Mouse (Mus musculus): Measurements from ENCODE around the gene Med6. TPM values are rescaled to one million over a fixed set of nuclear protein-coding genes. Genes with fewer than 3 reads are reported as not detected.

Med6 gene
- total RNA-seq (2021): 10 to 100 TPM; 24.4 to 26.9 TPM

- intact Hi-C loops (cut with DNase I): loop anchor here (1.0 kb wide), 2 partner anchors 63 to 111 kb away; partner anchors contain the start of genes Gm20498 and Synj2bp
- peak; percentile 86 to 95 for DNase-seq (ENCODE audit: low spot score in 2 of 2)
Observed at GRCm38 (mm10) chr12:81594902-81595671, at the start of gene Med6. TSS of gene Med6 (minus strand) at chr12:81595008.

- no peak for DNase-seq (ENCODE audit: low spot score in 2 of 2)
- intact Hi-C loops (cut with DNase I): no loop called here
Observed at GRCm38 (mm10) chr12:81642361-81643082, 47.7 kb upstream of the Med6 start.

GRCm38 (mm10) chr12:81640656-81641055 lies 45.8 kb upstream of the Med6 start:
- intact Hi-C loops (cut with DNase I): no loop called here
- no peak for DNase-seq (ENCODE audit: low spot score in 2 of 2)

- no peak for DNase-seq (ENCODE audit: low spot score in 2 of 2)
- intact Hi-C loops (cut with DNase I): no loop called here
Observed at GRCm38 (mm10) chr12:81633246-81633645, 38.4 kb upstream of the Med6 start.

GRCm38 (mm10) chr12:81631661-81632401 lies 37.0 kb upstream of the Med6 start:
- intact Hi-C loops (cut with DNase I): loop anchor here (2.0 kb wide), 1 partner anchor 149 kb away; the partner anchor contains the start of gene Map3k9
- DNase-seq (ENCODE audit: low spot score in 2 of 2): peak; percentile 48 to 61

- intact Hi-C loops (cut with DNase I): loop anchor here (2.0 kb wide), 1 partner anchor 150 kb away; the partner anchor contains the start of gene Map3k9
- DNase-seq (ENCODE audit: low spot score in 2 of 2): peak; percentile 60 to 62
Observed at GRCm38 (mm10) chr12:81630915-81631660, 36.3 kb upstream of the Med6 start, which contains the start of gene Ttc9. TSS of gene Ttc9 (plus strand) at chr12:81631249.

GRCm38 (mm10) chr12:81630520-81630914 lies 35.7 kb upstream of the Med6 start:
- DNase-seq (ENCODE audit: low spot score in 2 of 2): peak; percentile 72 to 83
- intact Hi-C loops (cut with DNase I): loop anchor here (2.0 kb wide), 1 partner anchor 150 kb away; the partner anchor contains the start of gene Map3k9

GRCm38 (mm10) chr12:81628091-81628490 lies 33.3 kb upstream of the Med6 start:
- DNase-seq (ENCODE audit: low spot score in 2 of 2): no peak
- intact Hi-C loops (cut with DNase I): no loop called here

GRCm38 (mm10) chr12:81627426-81627825 lies 32.6 kb upstream of the Med6 start:
- intact Hi-C loops (cut with DNase I): no loop called here

GRCm38 (mm10) chr12:81626226-81626861 lies 31.5 kb upstream of the Med6 start:
- peak in 1 of 2 experiments; percentile 20 for DNase-seq (ENCODE audit: low spot score in 2 of 2)
- intact Hi-C loops (cut with DNase I): no loop called here

More at GRCm38 (mm10) chr12:81627426-81627825, 32.6 kb upstream of the Med6 start:
- no peak for DNase-seq (ENCODE audit: low spot score in 2 of 2)

GRCm38 (mm10) chr12:81623377-81623776 lies 28.6 kb upstream of the Med6 start:
- no peak for DNase-seq (ENCODE audit: low spot score in 2 of 2)
- intact Hi-C loops (cut with DNase I): no loop called here

GRCm38 (mm10) chr12:81619302-81619701 lies 24.5 kb upstream of the Med6 start:
- DNase-seq (ENCODE audit: low spot score in 2 of 2): peak; percentile 83 to 85
- intact Hi-C loops (cut with DNase I): loop anchor here (1.0 to 5.0 kb wide), 3 partner anchors 68 to 169 kb away; no protein-coding TSS in a partner anchor

GRCm38 (mm10) chr12:81616980-81617379 lies 22.2 kb upstream of the Med6 start:
- intact Hi-C loops (cut with DNase I): loop anchor here (5.0 kb wide), 1 partner anchor 70 kb away; no protein-coding TSS in a partner anchor
- peak; percentile 26 to 85 for DNase-seq (ENCODE audit: low spot score in 2 of 2)

GRCm38 (mm10) chr12:81615807-81616206 lies 21.0 kb upstream of the Med6 start:
- intact Hi-C loops (cut with DNase I): loop anchor here (5.0 kb wide), 1 partner anchor 71 kb away; no protein-coding TSS in a partner anchor
- DNase-seq (ENCODE audit: low spot score in 2 of 2): peak in 1 of 2 experiments; percentile 73

GRCm38 (mm10) chr12:81609445-81609844 lies 14.6 kb upstream of the Med6 start:
- intact Hi-C loops (cut with DNase I): no loop called here
- no peak for DNase-seq (ENCODE audit: low spot score in 2 of 2)

- intact Hi-C loops (cut with DNase I): no loop called here
- no peak for DNase-seq (ENCODE audit: low spot score in 2 of 2)
Observed at GRCm38 (mm10) chr12:81604995-81605784, 10.4 kb upstream of the Med6 start.

- no peak for DNase-seq (ENCODE audit: low spot score in 2 of 2)
- intact Hi-C loops (cut with DNase I): no loop called here
Observed at GRCm38 (mm10) chr12:81596547-81597262, 1.9 kb upstream of the Med6 start.
